Mouse (Mus musculus) myocyte (in vitro differentiated cells): ENCODE results near the gene Zbtb1.

Source experiments
- POLR2A ChIP-seq: IDR thresholded peaks from one replicate; pipeline ENCODE4 v1.6.1; 2011; ENCODE audit warnings: low read depth, mild to moderate bottlenecking, control low read depth, moderate library complexity; ENCODE audit not compliant: insufficient read length
- POLR2AphosphoS2 ChIP-seq: IDR thresholded peaks from one replicate; pipeline ENCODE4 v1.6.1; 2011; ENCODE audit warnings: low read depth, control low read depth; ENCODE audit not compliant: insufficient read length

GRCm38 (mm10) chr12:76385342-76385741, 15.3 kb downstream of the Zbtb1 start:
- TF ChIP-seq POLR2A: no peak
- TF ChIP-seq POLR2AphosphoS2: no peak
